Mouse (Mus musculus) adrenal gland, adult 8-10 months (tissue): Measurements from ENCODE around the gene Slc9b2. TPM values are rescaled to one million over a fixed set of nuclear protein-coding genes. Genes with fewer than 3 reads are reported as not detected.

ENCODE experiments used
- DNase-seq: peaks from one replicate; pipeline ENCODE4 v3.0.0; 2022
- total RNA-seq, 4 experiments: library from RNA; stranded (reverse); gene quantifications; 2 replicates each; pipeline ENCODE4 v1.2.4; 2022

Slc9b2 gene
- total RNA-seq: 1 to 10 TPM in 3 of 4 experiments, under 1 TPM in 1; 0.94 to 2.0 (median 1.4) TPM

DNA sequence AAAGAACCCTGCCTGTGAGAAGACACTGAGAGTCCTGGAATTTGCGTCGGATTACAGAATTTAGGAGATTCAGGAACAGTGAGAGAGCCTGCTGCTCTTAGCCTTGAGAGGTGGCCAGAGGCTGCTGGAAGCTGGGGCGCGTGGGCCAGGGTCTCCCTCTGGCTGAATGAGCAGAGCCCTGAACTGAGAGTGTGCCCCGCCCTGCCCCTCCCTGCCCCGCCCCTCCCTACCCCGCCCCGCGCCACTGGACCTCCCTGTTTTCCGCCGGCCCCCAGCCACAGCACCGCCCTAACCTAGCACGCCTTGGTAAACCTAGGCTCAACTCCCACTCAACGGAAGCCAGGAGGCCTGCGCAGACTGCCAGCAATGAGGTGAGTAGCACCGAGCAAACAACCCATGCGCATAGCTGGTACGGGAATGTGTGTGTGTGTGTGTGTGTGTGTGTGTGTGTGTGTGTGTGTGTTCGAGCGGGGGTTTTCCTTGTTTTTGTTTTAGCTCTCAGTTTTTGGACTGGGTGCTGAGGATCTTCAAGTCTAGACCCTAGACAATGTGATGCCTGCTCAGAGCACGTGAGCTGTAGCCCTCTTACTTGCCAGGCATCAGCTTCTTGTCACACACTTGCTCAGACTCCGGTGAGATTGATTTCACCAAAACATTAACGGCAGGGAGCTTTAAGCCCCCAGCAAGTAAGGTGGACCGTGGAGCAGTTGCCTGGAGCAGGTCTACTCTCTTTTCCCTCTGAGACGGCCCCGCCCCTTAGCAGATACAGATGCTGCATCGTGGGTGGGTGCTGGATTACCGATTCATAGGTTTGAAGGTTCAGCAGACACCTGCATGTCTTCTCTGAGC lies at the start of gene Slc9b2:
Slc9b2 (plus strand) TSS at position 290 of the 849 bp plus-strand sequence.
- no peak for DNase-seq

DNA sequence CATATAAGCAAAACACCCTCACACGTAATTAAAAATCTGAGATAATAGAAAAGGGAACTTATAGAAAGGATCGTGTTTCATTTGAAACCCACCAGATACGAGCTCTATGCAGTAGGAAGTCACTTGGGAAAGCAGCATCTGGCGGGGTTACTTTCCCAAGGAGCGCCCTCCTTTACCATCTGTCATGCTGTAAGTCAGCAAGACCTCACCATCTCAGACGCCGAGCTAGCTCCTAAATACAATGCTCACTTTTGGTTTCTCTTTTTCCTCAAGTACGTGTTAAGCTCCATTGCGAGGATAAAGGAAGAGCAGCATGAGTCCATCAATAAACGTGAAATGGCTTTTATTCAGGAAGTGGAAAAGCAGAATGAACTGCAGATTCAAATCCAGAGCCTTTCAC lies 48.6 kb upstream of the Slc9b2 start:
- no peak for DNase-seq

- DNase-seq: no peak
These were observed 47.3 kb upstream of the Slc9b2 start for GRCm38 (mm10) chr3:135260233-135260632.

DNA sequence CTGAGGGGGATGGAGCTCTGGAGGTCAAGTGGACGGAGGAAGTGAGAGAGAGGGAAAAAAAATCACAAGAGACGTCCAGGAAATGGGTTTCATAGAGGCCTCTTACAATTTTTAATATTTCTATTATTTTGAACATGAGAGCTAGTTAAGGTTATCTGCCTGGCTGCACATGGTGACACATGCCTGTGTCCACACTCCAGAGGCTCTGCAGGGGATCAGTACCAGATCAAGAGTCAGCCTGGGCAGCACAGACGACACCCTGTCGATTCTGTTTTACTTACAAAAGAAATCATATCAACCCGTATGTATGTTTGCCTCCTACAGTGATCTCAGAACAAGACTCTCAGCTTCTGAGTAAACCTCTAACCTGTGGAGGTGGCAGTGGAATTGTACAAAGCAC lies 38.9 kb upstream of the Slc9b2 start:
- no peak for DNase-seq

GRCm38 (mm10) chr3:135269391-135269990 lies 38.0 kb upstream of the Slc9b2 start:
- no peak for DNase-seq

DNA sequence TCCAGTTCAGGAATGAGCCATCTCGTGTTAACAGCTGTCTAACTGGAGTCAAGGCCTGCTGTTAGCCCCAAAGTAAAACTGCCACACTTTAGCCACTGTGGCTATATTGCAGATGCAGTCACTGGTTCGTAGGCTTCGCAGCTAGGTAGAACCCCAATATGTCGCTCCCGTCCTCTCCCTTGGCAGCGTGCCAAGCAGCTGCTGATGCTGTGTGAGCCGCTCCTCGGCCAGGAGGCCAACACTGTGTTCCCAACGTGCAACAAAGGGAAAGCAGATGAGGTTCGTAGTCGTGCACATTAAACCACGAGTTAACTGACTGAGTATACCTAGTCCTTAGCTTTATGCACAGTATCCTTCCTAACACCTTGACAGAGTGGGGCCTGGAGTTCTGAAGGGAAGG lies 34.9 kb upstream of the Slc9b2 start:
- no peak for DNase-seq

DNA sequence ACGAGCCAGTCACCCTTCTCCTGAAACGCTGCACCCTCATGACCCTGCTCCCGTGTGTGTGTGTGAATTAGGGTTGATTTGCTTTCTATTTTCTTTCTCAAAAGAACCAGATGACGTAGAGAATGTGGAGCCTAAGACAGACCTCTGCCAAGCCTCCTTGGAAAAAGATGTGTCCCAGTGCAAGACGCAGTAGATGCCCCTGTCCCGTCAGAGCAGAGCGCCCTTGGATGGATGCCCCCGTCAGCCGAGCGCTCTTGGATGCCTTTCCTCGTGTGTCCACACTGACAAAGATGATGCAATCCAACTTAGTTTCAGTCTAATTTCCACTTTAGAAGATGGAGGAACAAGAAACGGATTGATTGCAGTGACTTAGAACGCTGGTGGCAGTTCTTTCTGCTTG lies 34.5 kb upstream of the Slc9b2 start:
- DNase-seq: no peak

DNA sequence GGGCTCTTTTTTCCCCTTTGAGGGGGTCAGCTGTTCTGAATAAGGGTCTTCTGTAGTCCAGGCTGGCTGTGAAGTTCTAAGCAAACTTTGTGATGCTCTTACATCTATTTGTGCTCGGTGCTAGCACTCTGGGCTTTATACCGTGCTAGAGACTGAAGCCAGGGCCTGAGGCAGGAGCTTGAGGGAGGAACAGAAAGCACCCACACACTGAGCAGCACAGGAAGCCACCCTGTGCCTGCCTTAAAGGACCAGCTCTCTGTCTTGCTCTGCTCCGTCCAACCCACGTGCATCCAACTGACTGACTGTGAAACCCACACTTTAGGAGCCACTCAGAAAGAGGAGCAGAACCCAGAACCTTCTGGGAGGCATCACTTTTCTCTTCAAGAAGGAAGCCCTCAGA lies 27.3 kb upstream of the Slc9b2 start:
- DNase-seq: no peak

- peak; percentile 34 for DNase-seq
These were observed 26.7 kb upstream of the Slc9b2 start, which contains the start of gene Bdh2 for GRCm38 (mm10) chr3:135280669-135281415. Gene Bdh2 (plus strand): TSS chr3:135281221.

DNA sequence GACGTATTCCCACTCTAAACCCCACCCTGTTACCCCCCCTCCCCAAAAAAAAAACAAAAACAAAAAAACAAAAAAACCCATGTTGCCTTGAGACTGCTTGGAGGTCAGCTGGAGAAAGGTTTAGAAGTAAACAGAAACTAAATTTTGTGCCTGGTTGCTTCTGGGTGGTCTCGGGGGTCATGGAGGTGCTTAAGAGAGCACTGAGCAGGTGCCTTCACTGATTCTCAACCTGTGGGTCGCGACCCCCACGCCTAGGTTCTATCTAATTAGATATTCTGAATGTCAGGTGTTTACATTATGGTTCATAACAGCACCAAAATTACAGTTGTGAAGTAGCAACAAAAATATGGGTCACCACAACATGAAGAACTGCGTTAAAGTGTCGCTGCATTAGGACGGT lies 25.8 kb upstream of the Slc9b2 start:
- no peak for DNase-seq

DNA sequence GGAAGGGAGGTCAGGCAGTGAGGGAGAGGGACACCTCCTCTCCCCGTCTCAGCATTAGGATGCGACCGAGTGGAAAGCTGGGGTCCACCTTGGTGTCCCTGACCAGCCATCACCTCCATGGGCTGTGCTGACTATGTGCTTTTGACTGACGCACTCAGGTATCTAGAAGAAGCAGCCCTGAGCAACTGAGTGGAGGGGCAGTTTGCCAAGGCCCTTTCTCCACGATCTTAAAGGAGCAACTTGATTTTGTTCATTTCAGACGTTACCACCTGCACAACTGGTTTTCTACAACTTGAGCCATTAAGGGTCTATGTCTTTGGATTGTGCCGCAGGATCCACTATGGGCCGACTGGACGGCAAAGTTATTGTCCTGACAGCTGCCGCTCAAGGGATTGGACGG lies 22.2 kb upstream of the Slc9b2 start:
- DNase-seq: no peak

DNA sequence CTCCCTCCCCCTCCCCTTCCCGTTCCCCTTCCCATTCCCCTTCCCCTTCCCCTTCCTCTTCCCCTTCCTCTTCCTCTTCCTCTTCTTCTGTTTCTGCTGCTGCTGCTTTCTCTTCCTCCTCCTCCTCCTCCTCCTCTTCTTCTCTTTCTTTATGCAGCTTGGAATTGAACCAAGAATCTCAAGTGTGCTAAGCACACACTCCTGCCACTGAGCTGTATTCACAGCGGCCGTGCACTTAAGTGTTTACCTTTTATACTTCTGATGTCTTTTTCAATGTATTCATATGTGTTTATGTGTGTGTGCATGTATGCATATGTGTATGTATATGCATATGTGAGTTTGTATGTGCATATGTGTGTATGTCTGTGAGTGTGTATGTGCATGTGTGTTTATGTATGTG lies 21.7 kb upstream of the Slc9b2 start:
- no peak for DNase-seq

GRCm38 (mm10) chr3:135288138-135288750 lies 19.3 kb upstream of the Slc9b2 start:
- DNase-seq: no peak

DNA sequence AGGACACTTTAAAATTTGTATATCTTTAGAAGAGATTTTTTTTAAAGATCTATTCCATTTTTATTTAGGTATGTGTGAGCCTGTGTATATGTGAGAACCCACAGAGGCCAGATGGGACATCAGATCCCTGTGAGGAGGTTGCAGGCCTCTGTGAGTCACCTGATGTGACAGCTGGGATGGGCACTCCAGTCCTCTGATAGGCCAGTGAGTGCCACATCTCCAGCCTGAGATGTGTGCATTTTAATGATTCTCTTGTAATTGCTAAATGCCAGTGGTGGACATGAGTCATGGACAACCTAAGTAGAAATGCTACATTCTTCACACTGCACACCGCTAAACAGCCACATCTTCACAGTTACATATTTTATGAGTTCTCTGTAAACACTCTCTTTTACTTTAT lies 18.4 kb upstream of the Slc9b2 start:
- DNase-seq: no peak

DNA sequence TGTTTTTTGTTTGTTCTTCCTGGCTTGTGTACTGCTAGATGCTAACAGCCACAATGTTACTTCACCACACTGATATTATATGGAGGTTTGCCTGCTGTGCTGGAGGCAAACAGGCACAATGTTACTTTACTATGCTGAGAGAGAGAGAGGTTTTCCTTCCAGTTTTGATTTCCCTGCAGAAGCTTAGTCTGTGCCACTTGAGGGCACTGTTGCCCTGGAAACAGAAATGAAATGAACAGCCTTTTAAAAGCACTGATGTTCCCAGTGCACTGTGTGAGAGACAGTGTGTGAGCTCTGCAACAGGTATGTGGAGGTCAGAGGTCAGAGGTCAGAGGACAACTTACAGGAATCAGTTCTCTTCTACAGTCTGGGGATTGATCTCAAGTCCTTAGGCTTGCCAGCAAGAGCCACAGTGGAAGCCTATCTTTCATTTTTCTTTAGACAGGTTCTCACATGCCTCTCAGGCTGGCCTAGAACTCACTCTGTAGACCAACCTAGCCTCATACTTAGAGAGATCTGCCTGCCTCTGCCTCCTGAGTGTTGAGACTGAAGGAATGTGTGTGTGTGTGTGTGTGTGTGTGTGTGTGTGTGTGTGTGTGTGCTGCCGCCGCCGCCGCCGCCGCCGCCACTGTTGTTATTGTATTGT lies 17.1 kb upstream of the Slc9b2 start:
- peak; percentile 18 for DNase-seq

GRCm38 (mm10) chr3:135293703-135294102 lies 13.8 kb upstream of the Slc9b2 start:
- no peak for DNase-seq

DNA sequence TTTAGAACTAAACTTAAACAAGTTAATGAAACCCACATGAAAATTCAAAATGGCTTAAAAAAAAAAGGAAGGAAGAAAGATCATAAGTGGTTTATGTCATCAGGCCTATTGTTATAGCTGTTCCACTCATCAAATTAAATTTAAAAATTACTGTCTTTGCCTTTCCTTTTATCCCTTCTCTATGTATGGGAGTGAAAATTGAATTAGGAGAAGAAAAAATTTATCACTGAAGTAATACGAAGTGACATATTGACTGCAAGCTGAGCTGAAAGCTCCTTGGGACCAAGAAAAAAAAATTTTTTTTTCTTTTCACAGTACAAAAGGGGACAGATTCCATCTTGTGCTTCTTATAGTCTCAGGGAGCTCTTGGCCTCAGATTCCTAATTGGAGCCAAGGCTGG lies 11.9 kb upstream of the Slc9b2 start:
- DNase-seq: no peak

GRCm38 (mm10) chr3:135298560-135298959 lies 8.9 kb upstream of the Slc9b2 start:
- DNase-seq: peak; percentile 81

- no peak for DNase-seq
These were observed 7.4 kb upstream of the Slc9b2 start for GRCm38 (mm10) chr3:135300081-135300480.

GRCm38 (mm10) chr3:135304060-135304459 lies 3.4 kb upstream of the Slc9b2 start:
- no peak for DNase-seq

- no peak for DNase-seq
These were observed 2.9 kb upstream of the Slc9b2 start for GRCm38 (mm10) chr3:135304566-135304965.

DNA sequence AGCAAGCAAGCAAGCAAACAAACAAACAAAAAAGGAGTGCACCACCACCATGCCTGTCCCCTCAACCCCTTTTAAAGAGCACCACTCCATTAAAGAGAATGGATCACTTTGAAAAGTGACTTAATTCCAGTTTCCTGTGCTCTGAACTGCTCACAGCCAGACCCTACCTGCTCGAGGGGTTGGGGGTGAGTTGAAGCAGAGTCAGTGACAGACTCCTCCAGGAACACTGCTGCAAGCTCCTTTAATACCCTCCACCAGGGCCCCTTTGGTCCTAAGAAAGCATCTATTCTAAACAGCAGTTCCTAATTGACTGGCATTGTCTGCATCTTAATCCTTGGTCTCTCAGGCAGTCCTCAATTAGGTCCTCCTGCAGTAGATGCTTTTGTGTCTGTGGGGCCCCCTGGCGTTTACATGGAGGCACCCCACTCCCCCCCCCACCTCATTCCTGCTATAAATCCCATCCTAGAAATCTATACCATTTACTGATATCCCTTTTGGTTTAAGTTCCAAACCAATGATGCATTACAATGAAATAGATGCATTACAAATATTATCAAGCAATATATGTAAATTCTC lies 5.5 kb downstream of the Slc9b2 start:
- no peak for DNase-seq
